Mouse (Mus musculus) T-helper 2 cell (primary cell): ENCODE measurements around the gene Gm26938.

ENCODE experiments used
- in situ Hi-C: fragments of 300-600 bp; cut with MboI, MseI; formaldehyde crosslinking; loops from one replicate; pipeline ENCODE4 v1.15.1; 2025; ENCODE audit warnings: high pct_unique_total_duplicates

Gm26938 gene

GRCm38 (mm10) chr5:139796001-139796620, 30.1 kb downstream of the Gm26938 start:
- in situ Hi-C loops, result no loop called here

- in situ Hi-C loops, result no loop called here
These were observed 31.3 kb downstream of the Gm26938 start for GRCm38 (mm10) chr5:139794938-139795337.

GRCm38 (mm10) chr5:139794137-139794536, 32.1 kb downstream of the Gm26938 start:
- in situ Hi-C loops, result no loop called here

- in situ Hi-C loops, result no loop called here
These were observed 32.7 kb downstream of the Gm26938 start for GRCm38 (mm10) chr5:139793338-139794089.

GRCm38 (mm10) chr5:139792966-139793337, 33.3 kb downstream of the Gm26938 start:
- in situ Hi-C loops, result no loop called here

- in situ Hi-C loops, result no loop called here
These were observed 33.9 kb downstream of the Gm26938 start for GRCm38 (mm10) chr5:139792159-139792775.

GRCm38 (mm10) chr5:139791227-139792158, 34.7 kb downstream of the Gm26938 start, which contains the start of gene Mafk:
Gene Mafk (plus strand): TSS chr5:139791513.
- in situ Hi-C loops, result no loop called here

GRCm38 (mm10) chr5:139789466-139789865, 36.7 kb downstream of the Gm26938 start:
- in situ Hi-C loops, result no loop called here

GRCm38 (mm10) chr5:139781406-139781805, 44.8 kb downstream of the Gm26938 start:
- in situ Hi-C loops, result no loop called here

GRCm38 (mm10) chr5:139776966-139777365, 49.2 kb downstream of the Gm26938 start:
- in situ Hi-C loops, result no loop called here

GRCm38 (mm10) chr5:139775216-139775926, 50.8 kb downstream of the Gm26938 start, which contains the start of gene Ints1:
Gene Ints1 (minus strand): TSS chr5:139775674.
- in situ Hi-C loops, result no loop called here

- in situ Hi-C loops, result no loop called here
These were observed 58.0 kb downstream of the Gm26938 start for GRCm38 (mm10) chr5:139768216-139768615.

- in situ Hi-C loops, result no loop called here
These were observed 61.9 kb downstream of the Gm26938 start for GRCm38 (mm10) chr5:139764296-139764695.

- in situ Hi-C loops, result no loop called here
These were observed 68.1 kb downstream of the Gm26938 start for GRCm38 (mm10) chr5:139758096-139758495.
